Mouse (Mus musculus) cerebellum, adult 2 months (tissue): ENCODE measurements around the gene Pld1.

Source experiments
- CTCF ChIP-seq: fragments of 200-500 bp; IDR thresholded peaks from 2 replicates; pipeline ENCODE4 v1.5.1; 2011; ENCODE audit warnings: low read depth, mild to moderate bottlenecking, control low read depth, low read length, moderate library complexity, borderline replicate concordance; ENCODE audit not compliant: insufficient read depth
- POLR2A ChIP-seq: fragments of 200-500 bp; IDR thresholded peaks from 2 replicates; pipeline ENCODE4 v1.6.1; 2011; ENCODE audit warnings: low read length, control low read depth, borderline replicate concordance; ENCODE audit not compliant: insufficient read depth

DNA sequence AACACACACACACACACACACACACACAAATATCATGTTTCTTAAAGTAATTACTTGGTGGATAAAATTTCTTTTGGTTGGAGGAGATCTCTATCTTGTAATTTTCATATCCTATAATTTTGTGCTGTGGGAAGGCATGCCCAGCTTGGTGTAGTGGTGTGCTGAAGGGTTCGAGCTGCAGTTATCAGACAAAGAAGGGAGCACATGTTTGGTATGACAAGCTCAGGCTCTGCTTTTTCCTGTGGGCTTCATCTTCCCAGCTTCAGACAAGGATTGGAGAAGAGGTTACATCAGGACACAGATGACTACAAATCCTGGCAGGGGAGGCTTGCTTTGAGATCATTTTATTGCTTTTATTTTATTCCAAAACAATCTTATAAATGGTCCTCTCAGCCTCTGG lies 166.5 kb downstream of the Pld1 start:
- TF ChIP-seq CTCF (no peak), POLR2A (no peak)
